Mouse (Mus musculus) liver, postnatal 0 days (tissue): Measurements from ENCODE around the gene Guca1b. TPM values are rescaled to one million over a fixed set of nuclear protein-coding genes. Genes with fewer than 3 reads are reported as not detected.

Source experiments
- ATAC-seq: fragments of 200-750 bp; cut with Nextera tagmentation; 2 replicates; pipeline ENCODE4 v1.8.0; 2017; ENCODE audit warnings: mild to moderate bottlenecking, moderate library complexity
- DNase-seq: peaks from one replicate; pipeline ENCODE4 v3.0.0-alpha.2; 2016
- H3K27ac ChIP-seq: fragments of 300-500 bp; sonication (generic); 2 replicates; pipeline ENCODE4 v1.5.1; 2014; ENCODE audit warnings: antibody characterized with exemption, moderate library complexity, mild to moderate bottlenecking, low read depth
- H3K27me3 ChIP-seq: fragments of 300-500 bp; sonication (generic); 2 replicates; pipeline ENCODE4 v1.6.1; 2014; ENCODE audit warnings: low read length, control low read depth, mixed read lengths; ENCODE audit not compliant: insufficient read depth
- H3K36me3 ChIP-seq: fragments of 300-500 bp; sonication (generic); replicated peaks from 2 replicates; pipeline ENCODE4 v1.6.1; 2014; ENCODE audit warnings: mild to moderate bottlenecking, control low read depth, low read length, moderate library complexity, mixed read lengths; ENCODE audit not compliant: insufficient read depth
- H3K4me1 ChIP-seq: fragments of 300-500 bp; sonication (generic); 2 replicates; pipeline ENCODE4 v1.6.1; 2014; ENCODE audit warnings: antibody characterized with exemption, mild to moderate bottlenecking, control low read depth; ENCODE audit not compliant: insufficient read depth
- H3K4me2 ChIP-seq: fragments of 300-500 bp; sonication (generic); 2 replicates; pipeline ENCODE4 v1.6.1; 2014; ENCODE audit warnings: low read depth, mild to moderate bottlenecking, low read length, moderate library complexity, mixed read lengths
- H3K4me3 ChIP-seq: fragments of 300-500 bp; sonication (generic); 2 replicates; pipeline ENCODE4 v1.5.1; 2014; ENCODE audit warnings: low read depth, low read length
- H3K9ac ChIP-seq: fragments of 300-500 bp; sonication (generic); replicated peaks from 2 replicates; pipeline ENCODE4 v1.6.1; 2014; ENCODE audit warnings: mild to moderate bottlenecking, moderate library complexity
- H3K9me3 ChIP-seq: fragments of 300-500 bp; sonication (generic); 2 replicates; pipeline ENCODE4 v1.6.1; 2016; ENCODE audit warnings: mild to moderate bottlenecking, control low read depth, low read length, mixed read lengths
- CTCF ChIP-seq: sonication (generic); IDR thresholded peaks from 2 replicates; pipeline ENCODE4 v1.5.1; 2016; ENCODE audit warnings: antibody characterized with exemption, low read depth
- EP300 ChIP-seq: IDR thresholded peaks from 2 replicates; pipeline ENCODE4 v1.6.1; 2016; ENCODE audit warnings: antibody characterized with exemption, low read depth, mild to moderate bottlenecking
- WGBS: fragments of 180-500 bp; shearing (Covaris S2); extraction: QIAGEN DNeasy Blood & Tissue Kit; methylation state at CpG from one replicate; pipeline ENCODE4 v1.1.7; 2014; ENCODE audit not compliant: insufficient replicate concordance; 5-methylcytosine and 5-hydroxymethylcytosine counted together
- polyA plus RNA-seq: library from polyadenylated mRNA; unstranded; fragments of >200 nt; fragmentation: Nextera tagmentation; extraction: Ambion mirVana; gene quantifications from 2 replicates; pipeline ENCODE4 v1.2.1, GENCODE M21; 2015

Gene Guca1b
- polyA plus RNA-seq: 0.11 and 0.13 TPM in 2 replicates

DNA sequence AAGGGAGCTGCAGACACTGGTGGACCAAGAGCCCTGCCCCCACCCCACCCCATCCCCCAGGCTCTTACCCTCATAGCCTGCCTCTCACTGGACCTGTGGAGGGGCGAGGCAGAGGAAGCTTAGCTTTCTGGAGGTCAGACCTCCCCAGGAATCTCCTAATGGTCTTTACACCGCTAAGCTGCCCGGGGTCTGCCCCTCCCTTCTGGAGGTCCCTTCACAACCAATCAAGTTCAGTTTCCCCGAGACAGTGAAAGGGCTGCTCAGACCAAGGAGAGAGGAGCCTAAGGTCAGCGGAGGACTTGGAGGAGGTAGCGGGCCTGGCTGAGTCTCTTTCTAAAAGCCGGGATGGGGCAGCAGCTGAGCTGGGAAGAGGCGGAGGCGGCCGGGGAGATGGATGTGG, at the start of gene Guca1b:
Guca1b (plus strand) TSS at position 249 of the 400 bp plus-strand sequence.
- no peaks in the 10 kb centered on the region for H3K9me3 ChIP-seq
- H3K36me3 ChIP-seq: 0 out of 2 replicates have a peak, but pooled peaks cover 3% of the 10 kb centered on the region
- TF ChIP-seq CTCF (no peak), EP300 (no peak)
- no peak within 1 kb of the TSS for H3K4me2 ChIP-seq
- H3K4me1 ChIP-seq: no peaks in the 10 kb centered on the region
- ATAC-seq (no peak), DNase-seq (no peak)
- no peaks in the 10 kb centered on the region for H3K27me3 ChIP-seq
- no peak within 1 kb of the TSS for H3K9ac ChIP-seq
- H3K4me3 ChIP-seq: no peak within 1 kb of the TSS
- H3K27ac ChIP-seq: no peak within 1 kb of the TSS
- 42% methylated on average over 10 of the region's 10 CpGs for WGBS

DNA sequence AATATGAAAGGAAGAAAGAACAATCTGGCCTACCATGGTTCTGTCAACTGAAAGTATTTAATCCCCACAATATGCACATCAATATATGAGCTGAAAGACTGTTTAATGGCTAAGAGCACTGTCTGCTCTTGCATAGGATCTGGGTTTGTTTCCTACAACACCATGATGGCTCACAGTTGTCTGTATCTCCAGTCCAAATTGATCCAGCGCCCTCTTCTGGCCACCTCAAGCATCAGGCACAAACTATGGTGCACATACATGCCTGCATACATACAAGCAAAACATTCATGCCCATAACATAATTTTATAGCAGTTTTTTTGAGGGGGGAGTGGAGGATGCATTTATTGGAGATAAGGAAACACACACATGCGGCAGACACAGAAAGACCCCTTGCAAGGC, 42.1 kb upstream of the Guca1b start:
- no peak overlapping the region for H3K4me3 ChIP-seq
- no peak overlapping the region for H3K27ac ChIP-seq
- no peaks in the 10 kb centered on the region for H3K4me1 ChIP-seq
- DNase-seq (no peak), ATAC-seq (no peak)
- H3K4me2 ChIP-seq: no peak overlapping the region
- no peaks in the 10 kb centered on the region for H3K9me3 ChIP-seq
- no peaks in the 10 kb centered on the region for H3K27me3 ChIP-seq
- H3K9ac ChIP-seq: no peak overlapping the region
- no peaks in the 10 kb centered on the region for H3K36me3 ChIP-seq
- WGBS: 73% methylated on average over 2 of the region's 2 CpGs
- no peak for TF ChIP-seq EP300
- 0 out of 2 replicates have a peak, but pooled peaks have one; percentile 7 for TF ChIP-seq CTCF

DNA sequence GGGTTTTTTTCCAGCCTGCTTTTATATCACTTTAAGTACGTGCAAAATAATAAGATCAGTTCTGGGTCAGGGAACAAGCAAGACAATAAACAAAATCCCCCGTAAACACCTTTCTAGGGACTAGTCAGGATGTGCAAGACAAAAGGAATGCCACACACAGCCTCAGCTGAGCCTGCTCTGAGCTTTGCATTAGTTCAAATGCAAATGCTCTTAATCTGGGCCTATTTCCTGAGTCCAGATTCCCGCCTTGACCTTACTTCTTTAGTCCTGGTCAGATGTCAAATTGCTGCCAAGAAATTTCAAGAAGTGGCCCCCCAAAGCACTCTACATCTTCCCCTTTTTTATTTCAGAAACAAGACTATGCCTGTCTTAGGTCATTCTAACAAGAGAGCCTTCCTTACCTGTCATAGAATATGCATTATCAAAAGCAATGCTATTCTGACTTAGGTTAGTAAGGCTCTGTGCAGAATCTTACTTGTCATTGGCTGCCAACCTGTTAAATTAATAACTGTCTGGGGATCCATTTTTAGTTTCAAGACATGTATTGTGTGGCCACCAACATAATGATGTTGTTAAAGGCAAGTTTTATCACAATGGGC, 35.4 kb upstream of the Guca1b start:
- 81% methylated on average over 3 of the region's 3 CpGs for WGBS
- no peak overlapping the region for H3K27ac ChIP-seq
- no peaks in the 10 kb centered on the region for H3K4me1 ChIP-seq
- H3K27me3 ChIP-seq: no peaks in the 10 kb centered on the region
- H3K4me2 ChIP-seq: no peak overlapping the region
- peaks cover 6% of the 10 kb centered on the region for H3K36me3 ChIP-seq
- H3K9me3 ChIP-seq: peaks cover 14% of the 10 kb centered on the region
- no peak overlapping the region for H3K4me3 ChIP-seq
- H3K9ac ChIP-seq: no peak overlapping the region
- TF ChIP-seq CTCF: no peak
- no peak for TF ChIP-seq EP300
- no peak for DNase-seq
- no peak for ATAC-seq

DNA sequence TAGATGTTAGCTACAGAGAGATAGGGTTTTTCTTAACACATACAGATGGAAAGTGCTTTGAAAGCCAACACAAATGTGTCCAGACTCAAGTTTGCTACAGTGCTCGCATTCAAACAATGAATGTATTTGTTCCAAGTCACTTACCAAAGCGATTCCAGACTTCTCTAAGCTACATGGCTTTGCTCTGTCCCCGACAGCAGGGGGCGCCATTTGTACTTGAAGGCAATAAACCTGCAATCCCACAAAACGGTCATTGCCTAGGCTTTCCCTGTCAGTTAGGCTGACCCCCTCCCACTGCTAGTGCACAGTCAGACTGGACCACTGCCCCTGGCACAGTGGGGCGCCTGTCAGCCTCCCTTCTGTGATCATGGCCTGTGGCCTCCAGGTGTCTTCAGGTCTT, 25.2 kb upstream of the Guca1b start:
- DNase-seq: peak; percentile 77
- no peak overlapping the region for H3K4me2 ChIP-seq

DNA sequence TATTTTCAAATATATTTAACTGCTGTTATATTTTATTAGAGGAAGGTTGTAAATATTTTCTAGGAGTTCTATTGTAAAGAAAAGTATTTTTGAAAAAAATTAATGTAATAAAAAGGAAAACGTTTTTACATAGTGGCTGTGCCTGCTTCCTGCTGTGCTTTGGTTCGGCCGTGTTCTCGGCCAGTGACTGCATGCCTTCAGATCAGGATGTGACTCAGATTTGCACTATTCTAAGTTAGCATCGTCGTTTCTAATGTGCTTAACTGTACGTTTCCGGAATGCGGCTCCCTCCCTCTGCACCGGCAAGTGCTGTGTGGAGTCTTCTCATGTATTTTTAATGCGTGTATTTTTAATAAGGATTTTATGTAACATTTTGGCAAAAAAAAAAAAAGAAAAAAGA, 23.9 kb upstream of the Guca1b start:
- WGBS: 60% methylated on average over 11 of the region's 11 CpGs
- Histone ChIP-seq H3K4me3 (no peak overlapping the region), H3K9me3 (no peaks in the 10 kb centered on the region), H3K9ac (no peak overlapping the region), H3K27ac (no peak overlapping the region), H3K4me2 (no peak overlapping the region), H3K27me3 (no peaks in the 10 kb centered on the region), H3K4me1 (no peaks in the 10 kb centered on the region), H3K36me3 (no peaks in the 10 kb centered on the region)
- DNase-seq (no peak), ATAC-seq (no peak)
- TF ChIP-seq EP300 (no peak), CTCF (no peak)

More for the DNA sequence above, 25.2 kb upstream of the Guca1b start:
- ATAC-seq: no peak
- H3K4me3 ChIP-seq: no peak overlapping the region
- no peaks in the 10 kb centered on the region for H3K4me1 ChIP-seq
- no peak overlapping the region for H3K9ac ChIP-seq
- H3K27ac ChIP-seq: no peak overlapping the region
- no peaks in the 10 kb centered on the region for H3K27me3 ChIP-seq
- H3K36me3 ChIP-seq: no peaks in the 10 kb centered on the region
- 45% methylated on average over 6 of the region's 6 CpGs for WGBS
- TF ChIP-seq EP300 (no peak), CTCF (peak; percentile 73)
- H3K9me3 ChIP-seq: no peaks in the 10 kb centered on the region

DNA sequence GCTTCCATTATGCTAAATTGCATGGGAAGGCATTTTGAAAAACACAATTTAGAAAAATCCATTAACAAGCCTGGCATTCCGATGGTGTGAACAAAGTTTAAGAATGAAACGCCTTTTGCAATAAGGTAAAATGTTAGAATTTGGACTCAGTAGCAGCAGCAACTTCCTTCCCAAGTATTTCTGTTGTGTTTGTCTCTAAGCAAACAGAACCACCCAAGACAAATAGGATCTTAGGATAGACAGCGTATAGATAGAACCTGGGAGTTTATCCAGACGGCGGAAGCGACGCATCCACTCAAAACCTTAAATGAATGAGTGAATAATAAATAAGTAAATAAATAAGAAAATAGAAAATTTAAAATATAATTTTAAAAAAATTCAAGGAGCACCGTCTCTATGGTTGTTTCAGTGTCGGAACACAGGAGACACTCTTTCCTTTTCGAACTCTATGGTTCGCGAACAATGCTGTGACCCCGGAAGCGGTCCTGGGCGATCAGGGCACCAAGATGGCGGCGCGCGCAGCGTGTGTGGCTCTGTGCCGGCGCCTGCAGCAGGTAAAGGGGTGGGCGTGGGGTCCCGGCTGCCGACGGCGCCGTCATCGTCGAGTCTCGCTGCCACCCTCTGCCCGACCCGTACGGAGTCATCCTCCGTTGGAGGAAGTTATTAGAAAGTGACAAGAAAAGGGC, 16.6 kb upstream of the Guca1b start, which contains the start of gene Mrps10:
Mrps10 (plus strand) TSS at position 487 of the 686 bp plus-strand sequence.
- ATAC-seq (peak; percentile 93), DNase-seq (peak; percentile 88)
- Histone ChIP-seq H3K4me2 (peak within 1 kb of the TSS; percentile 84), H3K27ac (peak within 1 kb of the TSS; percentile 20; the same call in 1 of the 2 replicates), H3K4me1 (peaks cover 10% of the 10 kb centered on the region), H3K4me3 (peak within 1 kb of the TSS; percentile 85), H3K36me3 (peaks cover 7% of the 10 kb centered on the region), H3K9ac (peak within 1 kb of the TSS; percentile 81), H3K27me3 (no peaks in the 10 kb centered on the region), H3K9me3 (no peaks in the 10 kb centered on the region)
- TF ChIP-seq EP300 (no peak), CTCF (no peak)
- 4% methylated on average over 35 of the region's 35 CpGs for WGBS
